Mouse (Mus musculus): ENCODE results near the gene Txndc2.

- TF ChIP-seq CTCF (IDR thresholded peaks at IDR 0.05; ENCODE audit: low read depth) (no peak), EP300 (IDR thresholded peaks at IDR 0.05; ENCODE audit: low read depth) (no peak)
Measured at GRCm38 (mm10) chr17:65614431-65614830, 27.5 kb downstream of the Txndc2 start.
